Comparison of ENCODE assay signal across 9 mouse cellular contexts in the genomic region with DNA sequence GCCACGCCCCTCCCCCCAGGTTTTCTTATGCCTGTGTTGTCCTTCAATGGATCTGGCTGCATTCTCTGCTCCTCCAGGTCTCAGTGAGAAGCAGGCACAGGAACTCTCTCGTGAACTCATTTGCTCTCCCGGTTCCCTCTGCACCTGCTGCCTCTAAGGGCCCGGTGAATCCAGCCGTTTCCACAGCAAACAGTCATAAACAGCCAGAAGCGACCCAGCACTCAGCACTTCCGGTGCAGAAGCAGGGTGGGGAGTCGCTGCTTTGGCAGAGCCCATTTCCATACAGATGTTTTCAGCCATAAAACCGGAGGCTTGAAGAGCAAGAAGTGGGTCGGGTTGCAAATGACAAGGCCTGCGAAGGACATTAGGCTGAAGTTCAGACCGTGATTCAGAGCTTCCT.
DNase-seq lines count a peak whose midpoint lies in the region; ATAC-seq and TF ChIP-seq lines count a peak whose summit lies in the region.
"Had no signal": no experiment of that assay in that cellular context is flagged by ENCODE, and none has a peak within 500 bp of the region (broad histone marks: within the 10 kb centered on the region; RNA-seq: fewer than 3 reads in every experiment).

No protein-coding gene starts in this region.

- no peak for ATAC-seq in megakaryocyte, adult 5-6 weeks (ENCODE audit: poor library complexity, severe bottlenecking)

- H3K27ac ChIP-seq in thymus, adult 2 months (ENCODE audit: control insufficient read depth, insufficient read depth, low read length) = peak overlapping the region; percentile 13
- H3K27ac ChIP-seq: hindbrain, embryonic 10.5 days had no signal

- H3K27me3 ChIP-seq in megakaryocyte, embryonic 14.5 days (replicated peaks) = peaks cover 12% of the 10 kb centered on the region
- H3K27me3 ChIP-seq in thymus, adult 2 months (ENCODE audit: control insufficient read depth, insufficient read depth, low read length) = no peaks in the 10 kb centered on the region

- DNase-seq in adrenal gland, adult 2 months = peak; percentile 41
- no peak for DNase-seq in adrenal gland, postnatal 14 days
- DNase-seq in kidney, postnatal 10 days = peak; percentile 41
- peak; percentile 53 for DNase-seq in thymus, adult 2 months
- no peak for DNase-seq in ovary, adult 18-20 months (ENCODE audit: low spot score)
- DNase-seq in left cerebral cortex, adult 9 months (ENCODE audit: low spot score in 2 of 2) = no peak

- peaks cover 29% of the 10 kb centered on the region for H3K4me1 ChIP-seq in megakaryocyte, embryonic 14.5 days
- H3K4me1 ChIP-seq in thymus, adult 2 months (replicated peaks; ENCODE audit: control insufficient read depth, insufficient read depth, low read length) = peaks cover 20% of the 10 kb centered on the region

- no peaks in the 10 kb centered on the region for H3K9me3 ChIP-seq in megakaryocyte, embryonic 14.5 days
- H3K9me3 ChIP-seq: hindbrain, embryonic 10.5 days had no signal

- H3K36me3 ChIP-seq in megakaryocyte, embryonic 14.5 days (replicated peaks; ENCODE audit: low read length) = no peaks in the 10 kb centered on the region
- H3K36me3 ChIP-seq in thymus, adult 2 months (ENCODE audit: control insufficient read depth, insufficient read depth, low read length) = no peaks in the 10 kb centered on the region
- H3K36me3 ChIP-seq: hindbrain, embryonic 10.5 days had no signal

- 0 out of 2 replicates have a peak, but pooled peaks have one; percentile 42 for TF ChIP-seq CTCF in thymus, adult 2 months (IDR thresholded peaks at IDR 0.05; ENCODE audit: borderline replicate concordance, control insufficient read depth, extremely low read depth, insufficient read depth, low read length, poor library complexity)

- H3K4me3 ChIP-seq in megakaryocyte, embryonic 14.5 days (replicated peaks) = peak overlapping the region; percentile 46
- H3K4me3 ChIP-seq in thymus, adult 2 months (ENCODE audit: control insufficient read depth, insufficient read depth, low read length) = no peak overlapping the region; the same call in 1 of the 2 replicates
- H3K4me3 ChIP-seq: hindbrain, embryonic 10.5 days had no signal

- WGBS in thymus, adult 2 months = 10% methylated on average over 12 of the region's 12 CpGs

- TF ChIP-seq POLR2A in thymus, adult 2 months (IDR thresholded peaks at IDR 0.05; ENCODE audit: control insufficient read depth, extremely low read depth, insufficient read depth, low read length, poor library complexity) = 0 out of 2 replicates have a peak, but pooled peaks have one; percentile 31

Comparison
In these comparisons a context has a peak if more than half of its experiments do, and no peak if none do; other contexts are left out.
1. DNase-seq: peak in adrenal gland, adult 2 months (single experiment), kidney, postnatal 10 days (single experiment) and thymus, adult 2 months (single experiment); none in adrenal gland, postnatal 14 days (single experiment), ovary, adult 18-20 months (single experiment) and left cerebral cortex, adult 9 months (0 of 2).